Mouse (Mus musculus): ENCODE results near the gene Cep131. TPM values are rescaled to one million over a fixed set of nuclear protein-coding genes. Genes with fewer than 3 reads are reported as not detected.

Cep131 gene
- polyA plus RNA-seq (2015; fragmentation: Nextera tagmentation; extraction: Ambion mirVana): 30.1 and 82.0 TPM in 2 replicates

DNA sequence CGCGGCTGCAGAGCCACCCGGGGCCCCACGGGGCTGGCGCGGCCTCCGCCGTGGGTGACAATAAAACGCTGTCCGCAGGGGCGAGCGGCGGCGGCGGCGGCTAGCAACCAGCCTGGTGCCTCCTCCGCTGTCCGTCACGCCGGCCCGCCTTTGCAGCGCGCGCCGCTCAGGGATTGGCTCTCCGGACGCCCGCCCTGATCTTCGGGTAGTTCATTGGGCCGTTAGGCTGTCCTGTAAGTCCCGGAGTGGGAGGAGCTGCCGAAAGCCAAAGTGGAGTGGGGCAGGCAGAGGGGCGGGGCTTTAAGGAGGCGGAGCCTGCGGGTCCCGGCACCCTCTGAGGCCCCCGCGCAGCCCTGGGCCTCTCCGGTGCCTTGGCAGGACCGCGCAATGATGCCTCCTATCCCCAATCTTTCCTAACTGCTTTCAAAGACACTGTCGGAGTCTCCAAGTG lies at the start of gene Cep131:
Gene Cep131 (minus strand): TSS at position 126 of the 451 bp plus-strand sequence.

DNA sequence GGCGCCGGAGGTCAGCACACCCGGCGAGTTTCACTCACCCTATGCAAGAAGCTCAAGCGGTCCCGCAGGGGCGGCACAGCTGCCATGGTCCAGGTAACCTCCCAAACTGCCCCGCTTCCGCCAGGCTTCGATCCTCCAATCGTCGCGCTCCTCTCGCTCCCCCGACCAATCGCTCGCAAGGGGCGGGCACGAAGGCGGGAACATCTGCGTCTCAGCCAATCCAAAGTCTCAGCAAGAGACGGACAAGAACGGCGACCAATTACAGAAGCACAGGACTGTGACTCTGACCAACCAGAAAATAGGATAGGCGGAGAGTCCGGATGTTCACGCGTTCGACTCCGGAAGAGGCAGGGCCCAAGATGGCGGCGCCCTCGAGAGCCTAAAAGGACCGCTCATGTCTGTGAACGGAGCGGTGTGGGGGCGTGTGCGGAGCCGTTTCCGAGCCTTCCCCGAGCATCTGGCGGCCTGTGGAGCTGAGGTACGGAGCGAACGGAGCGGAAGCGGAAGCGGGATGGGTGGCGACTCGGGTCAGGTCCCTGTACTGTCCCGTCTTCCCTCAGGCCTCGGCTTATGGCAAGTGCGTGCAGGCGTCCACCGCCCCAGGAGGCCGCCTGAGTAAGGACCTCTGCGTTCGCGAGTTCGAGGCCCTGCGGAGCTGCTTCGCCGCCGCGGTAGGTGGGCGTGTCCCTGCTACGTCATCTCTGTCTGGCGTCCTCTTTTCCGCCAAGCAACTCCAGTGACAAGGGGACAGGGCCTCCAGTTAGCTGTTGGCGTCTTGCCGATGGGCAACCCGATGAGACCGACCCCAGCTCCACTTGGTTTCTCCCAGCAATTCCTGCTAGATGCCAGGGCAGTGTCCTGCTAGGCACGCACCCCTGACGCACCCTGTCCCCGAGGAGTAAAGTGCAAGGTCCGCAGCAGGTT lies 12.2 kb upstream of the Cep131 start, which contains the start of the genes Tepsin and Ndufaf8:
Gene Tepsin (minus strand): TSS at position 144 of the 924 bp plus-strand sequence.
Gene Ndufaf8 (plus strand): TSS at position 341 of the 924 bp plus-strand sequence.

DNA sequence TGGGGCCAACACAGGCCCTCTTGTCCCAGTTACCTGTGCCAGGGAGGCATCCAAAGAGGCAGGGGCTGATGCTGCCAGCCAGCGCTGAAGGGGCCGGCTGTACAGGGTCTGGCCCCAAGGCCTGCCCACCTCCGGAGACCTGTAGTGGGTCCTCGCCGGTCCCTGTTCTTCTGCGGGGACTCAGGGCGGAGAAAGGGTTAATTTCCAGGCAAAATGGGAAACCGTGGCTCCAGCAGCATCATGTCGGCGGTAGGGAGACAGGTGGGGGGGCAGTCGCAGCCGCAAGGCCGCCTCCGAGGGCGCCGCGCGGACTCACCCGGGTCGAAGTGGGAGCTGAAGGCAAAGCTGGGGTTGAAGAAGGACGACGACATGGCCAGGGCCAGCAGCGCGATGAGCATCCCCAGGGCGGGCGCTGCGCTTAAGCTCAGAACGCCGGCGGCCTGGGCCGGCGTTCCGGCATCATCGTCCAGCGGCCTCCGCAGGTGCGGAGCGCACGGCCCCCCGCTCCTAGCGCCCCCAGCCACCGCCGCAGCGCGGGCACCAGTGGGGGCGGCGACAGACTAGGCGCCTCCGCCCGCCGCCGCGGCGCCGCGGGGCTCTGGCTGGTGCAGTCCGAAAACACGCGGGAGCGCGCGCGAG lies 40.0 kb downstream of the Cep131 start, which contains the start of gene Aatk:
Gene Aatk (minus strand): TSS at position 615 of the 639 bp plus-strand sequence.

Small RNAs within 50 kb of the gene (microRNA-seq; reads per million reads assigned to microRNA genes)
- gene Gm25948 (ENCODE audit: borderline replicate concordance, insufficient number of aligned reads): not detected
- gene Mir3065 (ENCODE audit: borderline replicate concordance, insufficient number of aligned reads): not detected
- gene Mir338 (ENCODE audit: borderline replicate concordance, insufficient number of aligned reads): not detected

Other genes with a start within 250 kb of the Cep131 start
- 62.4 and 68.3 TPM in 2 replicates for gene Chmp6, start 173.4 kb downstream of the Cep131 start, polyA plus RNA-seq (2015; fragmentation: Nextera tagmentation; extraction: Ambion mirVana)
- gene Baiap2, start 144.1 kb downstream of the Cep131 start, polyA plus RNA-seq (2015; fragmentation: Nextera tagmentation; extraction: Ambion mirVana): 14.2 and 14.4 TPM in 2 replicates
- 10.5 and 13.2 TPM in 2 replicates for gene Aatk, start 39.7 kb downstream of the Cep131 start, polyA plus RNA-seq (2015; fragmentation: Nextera tagmentation; extraction: Ambion mirVana)
- 8.6 and 11.1 TPM in 2 replicates for gene Tepsin, start 11.9 kb upstream of the Cep131 start, polyA plus RNA-seq (2015; fragmentation: Nextera tagmentation; extraction: Ambion mirVana)
- 156 and 201 TPM in 2 replicates for gene Ndufaf8, start 12.1 kb upstream of the Cep131 start, polyA plus RNA-seq (2015; fragmentation: Nextera tagmentation; extraction: Ambion mirVana)
- gene Slc38a10, start 64.5 kb upstream of the Cep131 start, polyA plus RNA-seq (2015; fragmentation: Nextera tagmentation; extraction: Ambion mirVana): 59.8 and 79.3 TPM in 2 replicates
- gene Bahcc1, start 146.1 kb upstream of the Cep131 start, polyA plus RNA-seq (2015; fragmentation: Nextera tagmentation; extraction: Ambion mirVana): 4.2 TPM in 2 replicates

Data from adrenal gland, postnatal 0 days (tissue).